Mouse (Mus musculus) E14TG2a.4 (cell line): ENCODE data around the gene Asah2.

Experiments
- H3K27me3 ChIP-seq: 2 replicates; pipeline ENCODE4 v1.6.1; 2014; ENCODE audit warnings: low read length, control low read depth; ENCODE audit not compliant: insufficient read depth
- H3K36me3 ChIP-seq: 2 replicates; pipeline ENCODE4 v1.6.1; 2014; ENCODE audit warnings: low read length, control low read depth; ENCODE audit not compliant: insufficient read depth
- H3K4me1 ChIP-seq: replicated peaks from 2 replicates; pipeline ENCODE4 v1.6.1; 2014; ENCODE audit warnings: low read depth, low read length, control low read depth
- H3K4me3 ChIP-seq: replicated peaks from 2 replicates; pipeline ENCODE4 v1.5.1; 2014; ENCODE audit warnings: mild to moderate bottlenecking, low read length
- H3K9me3 ChIP-seq: 2 replicates; pipeline ENCODE4 v1.6.1; 2014; ENCODE audit warnings: low read length, control low read depth
- CTCF ChIP-seq: conservative IDR thresholded peaks from 2 replicates; pipeline ENCODE4 v1.5.1; 2014; ENCODE audit warnings: low read length
- NANOG ChIP-seq: IDR thresholded peaks from 2 replicates; pipeline ENCODE4 v1.6.1; 2014; ENCODE audit warnings: borderline replicate concordance, low read length, mixed read lengths
- POU5F1 ChIP-seq: IDR thresholded peaks from 2 replicates; pipeline ENCODE4 v1.6.1; 2014; ENCODE audit warnings: low read length, borderline replicate concordance

The Asah2 gene

GRCm38 (mm10) chr19:31971998-31972397 is 136.0 kb downstream of the Asah2 start:
- no peaks in the 10 kb centered on the region; the same call in 1 of the 2 replicates for H3K4me1 ChIP-seq
- no peaks in the 10 kb centered on the region for H3K36me3 ChIP-seq
- H3K27me3 ChIP-seq, result peaks cover 9% of the 10 kb centered on the region; the same call in 1 of the 2 replicates
- no peaks in the 10 kb centered on the region for H3K9me3 ChIP-seq
- no peak overlapping the region for H3K4me3 ChIP-seq
- TF ChIP-seq POU5F1 (no peak), CTCF (peak; percentile 95), NANOG (no peak)

GRCm38 (mm10) chr19:31971405-31971804 is 136.6 kb downstream of the Asah2 start:
- TF ChIP-seq POU5F1 (no peak), CTCF (no peak), NANOG (no peak)

GRCm38 (mm10) chr19:31967933-31968532 is 140.0 kb downstream of the Asah2 start:
- Histone ChIP-seq H3K9me3 (no peaks in the 10 kb centered on the region), H3K4me1 (no peaks in the 10 kb centered on the region), H3K27me3 (peaks cover 9% of the 10 kb centered on the region; the same call in 1 of the 2 replicates), H3K36me3 (no peaks in the 10 kb centered on the region), H3K4me3 (no peak overlapping the region)
- TF ChIP-seq POU5F1 (no peak), CTCF (no peak), NANOG (no peak)

More at GRCm38 (mm10) chr19:31971405-31971804, 136.6 kb downstream of the Asah2 start:
- H3K9me3 ChIP-seq, result no peaks in the 10 kb centered on the region
- no peaks in the 10 kb centered on the region for H3K36me3 ChIP-seq
- H3K4me3 ChIP-seq, result no peak overlapping the region
- no peaks in the 10 kb centered on the region; the same call in 1 of the 2 replicates for H3K4me1 ChIP-seq
- H3K27me3 ChIP-seq, result peaks cover 9% of the 10 kb centered on the region; the same call in 1 of the 2 replicates

- TF ChIP-seq NANOG (no peak), CTCF (no peak), POU5F1 (no peak)
- no peaks in the 10 kb centered on the region for H3K4me1 ChIP-seq
- no peaks in the 10 kb centered on the region for H3K27me3 ChIP-seq
- H3K36me3 ChIP-seq, result no peaks in the 10 kb centered on the region
- no peak overlapping the region for H3K4me3 ChIP-seq
- H3K9me3 ChIP-seq, result no peaks in the 10 kb centered on the region
These were observed 144.9 kb downstream of the Asah2 start for GRCm38 (mm10) chr19:31963147-31963546.

- H3K36me3 ChIP-seq, result no peaks in the 10 kb centered on the region
- H3K27me3 ChIP-seq, result no peaks in the 10 kb centered on the region
- H3K9me3 ChIP-seq, result no peaks in the 10 kb centered on the region
- no peak overlapping the region for H3K4me3 ChIP-seq
- H3K4me1 ChIP-seq, result no peaks in the 10 kb centered on the region
- no peak for TF ChIP-seq CTCF
These were observed 147.6 kb downstream of the Asah2 start for GRCm38 (mm10) chr19:31960434-31960833.

- H3K36me3 ChIP-seq, result no peaks in the 10 kb centered on the region
- H3K4me3 ChIP-seq, result no peak overlapping the region
- no peaks in the 10 kb centered on the region for H3K9me3 ChIP-seq
- H3K4me1 ChIP-seq, result no peaks in the 10 kb centered on the region
- no peaks in the 10 kb centered on the region for H3K27me3 ChIP-seq
- no peak for TF ChIP-seq POU5F1
- no peak for TF ChIP-seq CTCF
- TF ChIP-seq NANOG, result no peak
These were observed 151.7 kb downstream of the Asah2 start for GRCm38 (mm10) chr19:31956359-31956758.

GRCm38 (mm10) chr19:31954696-31955095 is 153.3 kb downstream of the Asah2 start:
- Histone ChIP-seq H3K27me3 (no peaks in the 10 kb centered on the region), H3K36me3 (no peaks in the 10 kb centered on the region), H3K9me3 (no peaks in the 10 kb centered on the region), H3K4me1 (no peaks in the 10 kb centered on the region), H3K4me3 (no peak overlapping the region)
- TF ChIP-seq POU5F1, result no peak
- TF ChIP-seq NANOG, result no peak
- TF ChIP-seq CTCF, result no peak

GRCm38 (mm10) chr19:31954267-31954666 is 153.7 kb downstream of the Asah2 start:
- no peaks in the 10 kb centered on the region for H3K27me3 ChIP-seq
- no peaks in the 10 kb centered on the region for H3K9me3 ChIP-seq
- H3K36me3 ChIP-seq, result no peaks in the 10 kb centered on the region
- H3K4me1 ChIP-seq, result no peaks in the 10 kb centered on the region
- TF ChIP-seq CTCF (no peak), POU5F1 (no peak), NANOG (no peak)
- no peak overlapping the region for H3K4me3 ChIP-seq

GRCm38 (mm10) chr19:31953799-31954198 is 154.2 kb downstream of the Asah2 start:
- Histone ChIP-seq H3K27me3 (no peaks in the 10 kb centered on the region), H3K9me3 (no peaks in the 10 kb centered on the region), H3K36me3 (no peaks in the 10 kb centered on the region), H3K4me3 (no peak overlapping the region), H3K4me1 (no peaks in the 10 kb centered on the region)
- no peak for TF ChIP-seq CTCF
- no peak for TF ChIP-seq NANOG
- no peak for TF ChIP-seq POU5F1
